Mouse (Mus musculus) mouse embryonic stem cell (cell line): Measurements from ENCODE around the gene Srgap2.

Experiments used
- in situ Hi-C, 2 experiments: fragments of 300-500 bp; cut with MboI; formaldehyde crosslinking; loops; 1 replicate in 1 of 2; 3 replicates in 1 of 2; pipeline ENCODE4 v1.14.3; 2019 to 2020; ENCODE audit warnings: low sequenced_read_pairs in 2 of 2, low pct_unique_long_range_greater_than_20kb in 1 of 2, mixed read lengths in 1 of 2; ENCODE audit not compliant: unreplicated experiment in 1 of 2

Gene Srgap2

DNA sequence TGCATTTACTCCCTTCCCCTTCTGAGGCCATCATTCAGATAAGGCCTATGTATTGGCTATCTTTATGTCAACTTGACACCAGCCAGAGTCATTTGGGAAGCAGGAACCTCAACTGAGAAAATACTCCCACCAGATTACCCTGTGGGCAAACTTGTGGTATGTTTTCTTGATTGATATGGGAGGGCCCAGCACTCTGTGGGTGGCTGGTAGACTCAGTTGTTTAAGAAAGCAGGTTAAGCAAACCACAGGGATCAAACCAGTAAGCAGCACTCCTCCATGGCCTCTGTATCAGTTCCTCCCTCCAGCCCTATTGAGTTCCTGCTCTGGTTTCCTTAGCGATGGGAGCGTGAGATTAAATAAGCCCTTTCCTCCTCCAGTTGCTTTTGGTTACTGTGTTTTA, 208.8 kb downstream of the Srgap2 start:
- in situ Hi-C loops, result no loop called here

GRCm38 (mm10) chr1:131317625-131318024, 209.5 kb downstream of the Srgap2 start:
- in situ Hi-C loops, result no loop called here

- in situ Hi-C loops, result no loop called here
Measured at GRCm38 (mm10) chr1:131311284-131311683, 215.9 kb downstream of the Srgap2 start.

DNA sequence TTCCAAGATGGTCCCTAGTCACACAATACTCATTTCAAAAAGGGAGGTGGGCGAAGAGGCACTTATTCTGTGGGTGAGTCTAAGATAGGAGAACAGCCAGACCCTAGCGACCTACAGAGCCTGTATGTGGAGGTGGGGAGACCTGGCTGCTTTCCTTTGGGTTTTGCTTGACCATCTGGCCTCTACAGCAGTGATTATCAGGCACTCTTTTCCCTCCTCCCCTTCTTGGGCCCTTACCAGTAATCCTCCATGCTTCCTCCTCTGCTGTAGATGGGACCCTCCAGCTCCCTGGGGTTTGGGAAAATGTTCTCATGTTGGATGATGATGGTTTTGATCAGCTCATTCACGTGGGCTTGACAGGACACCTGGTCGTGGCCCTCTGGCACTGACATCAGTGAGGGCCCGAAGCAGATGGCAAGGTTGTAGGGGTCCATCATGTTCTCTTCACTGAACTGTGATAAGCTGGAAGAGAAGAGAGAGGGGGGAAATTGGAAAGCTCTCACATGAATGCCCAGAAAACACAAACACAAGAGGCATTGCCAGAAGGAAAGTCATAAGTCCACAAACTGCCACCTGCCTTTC, 216.8 kb downstream of the Srgap2 start:
- in situ Hi-C loops, result no loop called here

DNA sequence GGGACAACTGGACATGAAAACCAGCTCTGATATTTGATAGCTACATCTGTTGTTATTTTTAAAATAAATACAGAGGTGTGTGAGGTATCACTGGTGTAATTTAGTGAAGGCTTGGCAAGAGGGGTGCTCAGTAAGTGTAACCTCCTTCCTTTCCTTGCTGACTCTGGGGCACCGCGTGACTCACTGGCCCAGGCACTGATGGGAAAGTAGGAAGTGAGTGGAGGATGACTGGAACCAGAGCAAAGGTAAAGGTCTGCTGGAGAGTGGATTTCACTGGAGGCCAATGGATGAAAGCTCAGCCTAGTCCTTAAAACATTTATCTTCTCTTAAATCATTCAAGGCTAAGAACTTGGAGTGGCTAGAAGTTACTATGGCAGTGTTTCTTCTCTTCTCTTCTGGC, 226.4 kb downstream of the Srgap2 start:
- in situ Hi-C loops, result no loop called here

- in situ Hi-C loops, result no loop called here
Measured at GRCm38 (mm10) chr1:131299788-131300187, 227.4 kb downstream of the Srgap2 start.

DNA sequence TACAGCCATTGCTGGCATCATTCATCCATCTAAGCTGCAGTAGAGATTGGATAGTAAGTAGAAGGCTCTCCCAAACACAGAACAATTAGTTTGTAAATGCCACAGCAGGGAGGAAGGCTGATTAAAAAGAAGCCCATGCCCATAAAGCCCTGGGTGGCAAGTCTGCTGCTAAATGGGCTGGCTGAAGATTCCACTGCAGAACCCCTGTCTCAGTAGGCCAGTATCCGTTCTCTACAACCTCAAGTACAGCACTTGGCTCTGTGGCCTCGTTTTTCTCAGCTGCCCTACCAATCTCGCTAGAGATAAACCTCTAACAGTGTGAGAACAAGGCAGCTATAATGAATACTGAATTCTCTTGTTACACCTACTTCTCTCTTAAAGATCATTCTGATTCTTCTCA, 227.9 kb downstream of the Srgap2 start:
- in situ Hi-C loops, result no loop called here

DNA sequence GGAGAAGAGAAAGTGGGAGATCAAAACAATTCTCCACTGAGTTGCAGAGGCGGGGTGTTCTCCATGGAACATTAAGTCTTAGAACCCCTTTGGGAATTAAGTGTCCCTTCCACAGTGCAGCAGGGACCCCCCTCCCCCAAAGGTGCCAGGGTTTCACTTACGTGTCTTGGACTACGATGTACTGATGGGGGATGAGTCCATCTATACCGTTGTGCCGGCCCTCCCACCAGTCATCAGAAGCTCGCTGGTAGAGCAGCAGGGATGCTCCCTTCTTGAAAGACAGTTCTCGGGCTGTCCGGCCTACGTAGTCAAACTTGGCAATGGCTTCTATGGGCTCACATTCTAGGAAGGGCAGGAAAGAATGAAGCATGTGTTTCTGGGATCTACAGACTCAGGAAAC, 229.0 kb downstream of the Srgap2 start:
- in situ Hi-C loops, result no loop called here

- in situ Hi-C loops, result no loop called here
Measured at GRCm38 (mm10) chr1:131296726-131297125, 230.4 kb downstream of the Srgap2 start.

GRCm38 (mm10) chr1:131295200-131295599, 232.0 kb downstream of the Srgap2 start:
- in situ Hi-C loops, result no loop called here

- in situ Hi-C loops, result no loop called here
Measured at GRCm38 (mm10) chr1:131293922-131294250, 233.3 kb downstream of the Srgap2 start.

- in situ Hi-C loops, result no loop called here
Measured at GRCm38 (mm10) chr1:131293221-131293921, 233.8 kb downstream of the Srgap2 start.

DNA sequence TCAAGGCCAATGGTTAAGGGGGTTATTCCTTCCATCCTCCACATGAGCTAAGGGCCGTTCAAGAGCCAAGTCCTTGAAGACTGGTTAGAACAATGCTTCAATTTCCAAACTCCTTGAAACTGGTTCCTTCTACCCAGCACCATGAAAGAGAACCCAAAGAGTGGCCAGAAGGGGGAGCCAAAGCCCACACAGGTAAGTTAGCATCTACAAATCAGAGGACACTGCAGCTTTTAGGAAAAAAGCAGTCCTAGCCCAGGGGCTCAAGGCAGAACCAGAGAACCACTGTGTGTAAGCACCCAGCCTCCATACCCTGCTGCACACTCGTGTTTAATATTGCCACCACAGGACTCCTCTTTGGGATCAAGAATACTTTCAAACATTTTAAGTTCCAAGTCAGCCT, 236.5 kb downstream of the Srgap2 start:
- in situ Hi-C loops, result no loop called here

GRCm38 (mm10) chr1:131288938-131289337, 238.2 kb downstream of the Srgap2 start:
- in situ Hi-C loops, result no loop called here

DNA sequence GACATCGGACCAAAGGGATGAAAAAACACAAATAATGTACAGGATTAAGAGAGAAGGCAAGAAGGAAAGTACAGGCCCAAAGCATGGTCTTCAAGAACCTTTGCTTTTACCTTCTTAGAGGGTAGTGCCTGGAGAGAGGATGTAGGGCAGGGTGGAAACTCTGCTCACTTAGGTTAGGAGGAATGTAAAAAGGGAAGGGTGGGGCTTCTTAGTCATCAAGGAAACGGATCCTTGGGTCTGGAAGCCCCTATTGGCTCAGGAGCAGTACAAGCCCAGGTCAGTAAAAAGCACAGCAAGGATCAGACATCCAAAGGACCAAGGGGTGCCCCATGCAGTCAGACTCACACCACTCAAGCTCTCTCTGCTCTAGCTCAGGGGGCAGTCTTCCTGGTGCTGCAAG, 239.9 kb downstream of the Srgap2 start:
- in situ Hi-C loops, result no loop called here

DNA sequence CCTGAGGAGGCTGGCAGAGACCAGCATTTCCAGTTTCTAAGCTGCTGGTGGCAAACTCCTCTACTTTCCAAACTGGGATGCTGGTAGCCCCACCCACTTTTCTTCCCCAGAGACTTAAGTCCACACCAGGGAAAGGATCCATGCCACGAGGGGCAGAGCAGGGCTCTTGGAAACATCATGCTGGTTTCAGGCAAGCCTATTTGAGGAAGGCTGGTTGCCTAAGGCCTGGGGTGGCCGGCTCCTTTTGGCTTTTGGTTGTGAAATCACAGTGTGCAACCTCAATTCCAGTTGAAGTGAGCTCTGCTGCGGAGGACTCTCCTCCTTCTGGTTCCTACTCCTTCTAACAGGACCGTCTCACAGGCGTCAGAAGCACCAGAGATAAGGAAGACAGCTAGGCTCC, 240.3 kb downstream of the Srgap2 start:
- in situ Hi-C loops, result no loop called here

DNA sequence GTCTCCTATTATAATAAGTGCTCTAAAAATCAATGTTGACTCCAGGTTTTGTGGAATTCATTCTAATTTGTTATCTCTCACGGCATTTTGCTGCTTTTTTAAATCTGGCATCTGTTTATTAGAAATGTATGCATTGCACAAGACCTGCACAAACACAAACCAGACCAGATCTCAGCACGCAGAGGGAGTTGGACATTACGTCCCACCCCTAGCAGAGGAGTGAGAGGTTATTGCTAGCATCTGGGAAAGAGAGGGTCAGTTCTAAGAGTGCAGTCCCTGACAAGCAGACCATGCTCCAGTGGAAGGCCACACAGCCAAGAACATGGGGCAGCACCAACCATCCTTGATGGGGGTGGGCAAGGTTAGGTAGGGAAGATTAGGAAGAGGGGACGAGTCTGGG, 242.5 kb downstream of the Srgap2 start:
- in situ Hi-C loops, result no loop called here

DNA sequence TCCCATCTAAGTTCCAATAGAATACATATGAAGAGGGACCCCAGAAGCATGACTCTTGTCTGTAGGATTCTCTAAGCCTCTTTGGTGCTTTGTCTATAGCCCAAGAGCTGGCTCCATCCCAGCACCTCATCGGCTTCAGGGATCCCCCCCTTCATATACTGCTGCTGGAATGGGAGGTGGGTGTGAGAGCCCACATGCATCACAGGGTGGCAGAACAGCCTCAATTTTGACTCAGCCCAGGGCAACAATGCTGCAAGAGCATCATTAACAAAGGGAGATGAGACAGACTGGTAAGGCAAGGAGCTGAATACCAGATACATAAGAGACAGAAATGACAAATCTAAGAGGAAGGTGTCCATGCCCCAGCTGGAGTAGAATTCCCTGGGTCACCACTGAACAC, 243.0 kb downstream of the Srgap2 start:
- in situ Hi-C loops, result no loop called here

- in situ Hi-C loops, result no loop called here
Measured at GRCm38 (mm10) chr1:131281731-131282130, 245.4 kb downstream of the Srgap2 start.

GRCm38 (mm10) chr1:131280280-131280679, 246.9 kb downstream of the Srgap2 start:
- in situ Hi-C loops, result no loop called here

DNA sequence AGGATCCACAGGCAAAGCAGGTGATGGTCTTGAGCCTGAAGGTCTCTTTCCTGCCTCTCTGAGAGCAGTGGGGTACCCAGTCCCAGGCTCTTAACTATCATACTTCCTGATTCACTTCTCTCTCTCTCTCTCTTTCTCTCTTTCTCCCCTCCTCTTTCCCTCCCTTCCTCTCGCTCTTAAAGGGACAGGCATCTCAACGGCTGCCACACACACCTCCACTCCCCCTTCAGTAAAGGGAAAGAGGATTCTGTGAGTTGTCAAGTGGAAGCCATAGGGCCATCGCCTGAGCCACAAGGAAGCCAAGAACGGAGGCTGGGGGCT, 247.7 kb downstream of the Srgap2 start, which contains the start of gene Ikbke:
Gene Ikbke, minus strand, starts transcription at position 151 of the 321 bp plus-strand sequence.
- in situ Hi-C loops, result loop anchor here in 1 of 2 experiments (10.0 kb wide), 1 partner anchor 275 kb away; no protein-coding TSS in a partner anchor
